Mouse (Mus musculus): ENCODE data around the gene Disp1.

The Disp1 gene

DNA sequence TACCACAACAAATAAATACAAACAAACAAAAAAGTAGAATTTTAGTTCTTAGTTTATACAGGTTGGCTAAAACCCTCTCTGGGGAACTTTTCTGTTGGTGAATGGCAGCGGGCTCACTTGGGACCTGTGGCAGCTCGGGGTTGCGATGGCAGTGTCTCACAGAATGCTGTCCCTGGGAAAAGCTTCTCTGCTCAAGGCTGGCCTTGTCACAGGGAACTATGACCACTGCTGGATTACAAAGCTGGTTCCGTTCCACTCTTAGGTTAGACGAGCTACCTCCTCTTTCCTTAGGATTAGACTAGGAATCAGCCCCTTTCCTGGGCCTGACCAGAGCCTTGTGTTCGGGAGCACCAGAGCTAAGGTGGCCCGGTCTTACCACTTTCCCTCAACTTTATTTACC, 130.1 kb downstream of the Disp1 start:
- in situ Hi-C loops (cut with MboI, MseI), result no loop called here

DNA sequence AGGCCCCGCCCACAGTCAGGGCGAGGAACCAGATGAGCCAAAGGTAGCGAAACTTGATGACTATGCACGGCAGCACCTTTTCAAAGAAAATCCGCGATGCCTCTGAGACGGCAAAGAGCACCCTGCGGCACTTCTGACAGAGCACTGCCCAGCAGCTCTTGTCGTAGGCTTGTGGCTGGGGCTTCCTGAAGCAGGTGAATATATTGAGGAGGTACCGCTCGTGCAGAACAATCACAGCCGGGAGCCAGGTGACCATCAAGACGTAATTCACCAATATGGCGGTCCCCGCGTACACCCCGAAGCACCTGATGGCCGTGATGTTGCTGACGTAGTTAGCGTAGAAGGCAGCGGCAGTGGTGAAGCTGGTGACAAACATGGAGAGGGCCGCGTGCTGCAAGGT, 132.7 kb downstream of the Disp1 start:
- in situ Hi-C loops (cut with MboI, MseI), result no loop called here

DNA sequence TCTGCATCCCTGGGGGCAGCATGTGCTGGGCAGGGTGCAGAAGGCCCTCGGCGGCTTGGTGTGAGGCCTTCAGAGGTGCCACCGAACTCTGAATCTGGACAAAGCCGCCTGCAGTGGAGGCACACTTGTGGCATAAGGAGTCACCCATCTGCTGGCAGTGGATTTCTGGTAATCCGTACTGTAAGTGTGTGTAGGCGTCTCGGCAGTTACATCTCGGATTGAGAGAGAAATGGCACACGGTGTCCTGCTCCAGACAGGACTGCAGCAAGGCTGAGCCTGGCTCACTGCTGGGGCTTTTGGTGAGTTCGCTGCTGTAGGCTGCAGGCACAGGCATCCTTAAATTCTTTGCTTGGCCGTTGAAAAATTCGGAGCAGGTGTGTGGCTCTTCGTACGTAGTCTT, 134.5 kb downstream of the Disp1 start:
- in situ Hi-C loops (cut with MboI, MseI), result no loop called here

- in situ Hi-C loops (cut with MboI, MseI), result no loop called here
Observed at GRCm38 (mm10) chr1:183084085-183085050, 137.0 kb downstream of the Disp1 start.

- in situ Hi-C loops (cut with MboI, MseI), result no loop called here
Observed at GRCm38 (mm10) chr1:183082436-183082835, 138.9 kb downstream of the Disp1 start.

DNA sequence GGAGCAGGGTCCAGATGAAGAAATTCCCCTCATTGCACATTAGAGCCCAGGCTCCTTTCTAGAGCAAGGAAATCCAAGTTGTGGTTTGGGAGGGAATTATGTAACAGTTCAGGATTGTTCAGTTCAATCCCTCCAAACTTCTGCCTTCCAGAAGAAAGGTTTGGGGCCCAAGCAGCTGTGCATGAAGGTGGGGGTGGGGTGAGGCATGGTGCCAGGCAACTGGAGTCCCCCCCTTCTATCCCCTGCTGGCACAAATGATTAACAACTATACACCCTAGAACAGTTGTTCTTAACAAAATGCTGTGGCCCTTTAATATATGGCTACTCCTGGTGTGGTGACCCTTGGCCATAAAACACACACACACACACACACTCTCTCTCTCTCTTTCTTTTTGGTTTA, 140.2 kb downstream of the Disp1 start:
- in situ Hi-C loops (cut with MboI, MseI), result no loop called here

- in situ Hi-C loops (cut with MboI, MseI), result no loop called here
Observed at GRCm38 (mm10) chr1:183075121-183075822, 146.1 kb downstream of the Disp1 start.

GRCm38 (mm10) chr1:183072263-183073050, 148.9 kb downstream of the Disp1 start:
- in situ Hi-C loops (cut with MboI, MseI), result no loop called here

DNA sequence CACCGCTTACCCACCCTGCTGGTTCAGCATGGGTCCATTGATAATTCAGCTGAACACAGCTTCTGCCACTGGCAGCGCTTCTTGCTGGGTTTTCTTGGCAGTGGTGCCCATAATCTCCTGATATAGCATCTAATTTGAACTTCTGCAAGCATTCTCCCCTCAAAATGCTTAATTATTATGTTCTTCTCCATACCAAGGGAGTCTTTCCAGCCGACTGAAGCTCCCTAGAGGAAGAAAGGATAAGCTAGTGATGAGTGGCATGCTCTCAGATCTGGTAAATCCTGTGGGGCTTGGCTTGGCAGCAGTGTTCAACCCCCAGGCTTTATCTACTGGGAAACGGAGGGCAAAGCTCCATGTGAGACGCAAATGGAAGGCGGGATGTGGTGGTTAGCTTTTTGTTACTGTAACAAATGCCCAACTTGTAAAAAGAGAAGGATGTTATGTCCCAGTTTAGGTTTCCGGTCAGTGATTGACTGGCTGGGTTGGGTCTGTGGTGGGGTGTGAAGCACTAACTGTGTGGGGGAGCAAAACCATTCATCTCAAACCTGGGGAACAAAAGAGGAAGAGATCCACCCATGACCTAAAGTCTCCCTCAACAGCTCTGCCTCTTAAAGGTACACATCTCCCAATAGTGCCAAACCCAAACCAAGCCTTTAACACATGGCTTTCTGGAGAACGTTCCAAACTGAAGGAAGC, 151.2 kb downstream of the Disp1 start:
- in situ Hi-C loops (cut with MboI, MseI), result no loop called here

GRCm38 (mm10) chr1:183067807-183068206, 153.5 kb downstream of the Disp1 start:
- in situ Hi-C loops (cut with MboI, MseI), result no loop called here

DNA sequence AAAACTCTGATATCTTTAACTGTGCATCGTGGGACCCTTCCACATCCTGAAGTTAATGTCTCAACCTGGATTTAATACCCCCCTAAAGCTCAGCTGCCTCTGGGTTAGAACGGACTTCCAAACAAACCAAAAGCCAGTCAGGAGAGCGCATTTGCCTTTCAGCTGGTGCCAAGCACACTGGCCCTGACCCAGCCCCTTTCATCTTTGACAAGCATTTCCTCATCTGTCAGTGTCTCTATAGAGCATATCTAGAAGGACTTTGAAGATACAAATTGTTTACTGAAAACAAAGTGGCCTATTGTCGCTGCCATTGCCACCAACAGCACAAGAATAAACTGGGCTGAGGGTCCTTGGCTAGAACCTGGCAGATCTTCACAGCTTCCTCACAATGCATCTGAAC, 154.3 kb downstream of the Disp1 start:
- in situ Hi-C loops (cut with MboI, MseI), result no loop called here

DNA sequence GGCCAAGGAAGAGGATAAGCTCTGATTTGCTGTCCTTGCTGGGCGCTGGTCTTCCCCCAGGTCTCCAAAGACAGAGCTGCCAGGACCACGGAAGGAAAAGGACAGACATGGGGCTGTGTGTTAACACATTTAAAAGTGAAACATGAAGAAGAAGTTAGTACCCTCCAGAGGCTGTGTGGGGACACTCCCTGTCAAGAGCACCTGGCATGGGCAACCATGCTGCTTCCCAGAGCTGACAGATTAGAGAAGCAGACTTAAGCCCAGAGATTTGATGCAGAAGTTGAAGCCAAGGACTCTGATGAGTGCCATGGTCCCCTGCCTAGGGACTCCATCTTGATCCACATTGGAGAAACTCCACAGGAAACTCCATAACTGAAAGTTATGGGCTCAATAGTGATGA, 160.7 kb downstream of the Disp1 start:
- in situ Hi-C loops (cut with MboI, MseI), result no loop called here

DNA sequence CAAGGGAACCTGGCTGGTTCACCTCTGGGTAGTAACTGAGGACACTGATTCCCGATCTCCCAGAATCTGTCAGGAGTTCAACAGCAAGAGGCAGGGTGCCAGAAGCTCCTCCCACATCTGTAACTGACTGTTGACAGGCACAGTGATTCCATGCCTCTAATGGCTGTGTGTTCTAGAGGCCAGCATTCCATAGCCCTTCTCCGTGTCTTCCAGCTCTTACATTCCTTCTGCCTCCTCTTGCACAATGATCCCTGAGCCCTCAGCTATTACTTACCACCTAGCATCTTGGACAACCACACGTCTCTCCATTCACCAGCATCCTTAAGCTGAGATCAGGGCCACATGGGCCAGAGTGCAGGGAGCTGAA, 165.1 kb downstream of the Disp1 start:
- in situ Hi-C loops (cut with MboI, MseI), result no loop called here

DNA sequence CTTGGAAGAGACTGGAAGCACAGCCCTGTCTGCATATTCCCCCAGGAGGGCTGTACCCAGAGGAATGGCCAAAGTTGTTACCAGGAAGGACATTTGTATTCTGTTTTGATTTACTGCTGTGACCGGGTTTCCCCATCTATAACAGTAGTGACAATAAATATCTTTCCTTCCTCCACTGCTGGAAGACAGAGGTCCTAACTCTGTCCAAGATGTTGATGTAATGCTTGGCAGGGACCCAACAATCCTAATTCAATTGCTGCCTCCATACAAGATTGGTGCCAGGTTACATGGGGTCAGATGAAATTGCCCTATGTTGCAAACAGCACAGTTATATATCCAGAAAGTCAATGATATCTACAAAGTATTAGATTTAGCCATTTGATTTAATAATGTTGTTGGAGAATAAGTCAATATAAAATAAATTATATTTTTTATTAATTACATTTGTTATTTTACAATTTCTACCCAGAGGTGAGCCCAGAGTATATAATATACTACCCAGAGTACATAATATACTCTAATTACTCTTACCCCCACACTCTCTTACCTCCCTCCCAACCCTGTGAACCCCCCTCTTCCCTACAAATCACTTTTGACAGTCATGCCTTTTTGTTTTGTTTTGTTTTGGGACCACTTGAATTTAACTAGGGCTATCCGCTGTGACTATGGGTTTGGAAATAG, 165.6 kb downstream of the Disp1 start:
- in situ Hi-C loops (cut with MboI, MseI), result no loop called here

DNA sequence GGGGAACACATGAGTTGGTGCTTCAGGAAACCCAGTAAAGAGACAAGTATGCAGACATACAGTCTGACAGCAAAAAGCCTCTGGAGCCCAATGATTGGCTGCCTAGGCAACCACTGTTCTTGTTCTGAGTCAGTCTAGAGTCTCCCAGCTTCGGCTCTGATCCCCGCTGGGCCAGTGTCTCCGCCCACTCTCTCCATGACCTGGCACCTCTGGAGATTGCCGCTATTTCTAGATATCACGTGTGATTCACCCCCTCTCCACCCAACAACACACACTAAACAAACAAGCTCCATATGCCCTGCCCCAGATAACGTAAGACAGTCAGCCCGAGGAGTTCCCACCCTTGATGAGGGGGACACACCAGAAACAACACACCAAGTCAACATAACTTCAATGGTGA, 168.7 kb downstream of the Disp1 start:
- in situ Hi-C loops (cut with MboI, MseI), result no loop called here

DNA sequence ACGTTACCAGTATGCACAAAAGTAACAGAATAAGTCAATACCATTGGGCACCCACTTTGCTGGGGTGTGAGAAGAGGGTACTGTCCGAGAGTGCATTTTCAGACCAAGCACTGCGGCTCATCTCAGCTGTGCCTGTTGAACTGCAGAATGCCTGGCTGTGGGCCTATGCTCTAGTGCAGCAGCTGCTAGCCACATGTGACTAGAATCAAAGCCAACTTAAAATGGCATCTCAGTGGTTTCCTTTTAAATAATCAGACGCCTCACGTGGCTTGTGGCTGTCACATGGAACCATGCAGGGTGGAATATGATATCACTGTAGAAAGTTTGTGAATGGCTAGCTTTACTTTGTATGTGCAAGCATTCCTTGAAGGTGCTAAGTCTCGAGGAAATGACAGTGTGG, 172.0 kb downstream of the Disp1 start:
- in situ Hi-C loops (cut with MboI, MseI), result no loop called here

- in situ Hi-C loops (cut with MboI, MseI), result no loop called here
Observed at GRCm38 (mm10) chr1:183047913-183048523, 173.3 kb downstream of the Disp1 start.

DNA sequence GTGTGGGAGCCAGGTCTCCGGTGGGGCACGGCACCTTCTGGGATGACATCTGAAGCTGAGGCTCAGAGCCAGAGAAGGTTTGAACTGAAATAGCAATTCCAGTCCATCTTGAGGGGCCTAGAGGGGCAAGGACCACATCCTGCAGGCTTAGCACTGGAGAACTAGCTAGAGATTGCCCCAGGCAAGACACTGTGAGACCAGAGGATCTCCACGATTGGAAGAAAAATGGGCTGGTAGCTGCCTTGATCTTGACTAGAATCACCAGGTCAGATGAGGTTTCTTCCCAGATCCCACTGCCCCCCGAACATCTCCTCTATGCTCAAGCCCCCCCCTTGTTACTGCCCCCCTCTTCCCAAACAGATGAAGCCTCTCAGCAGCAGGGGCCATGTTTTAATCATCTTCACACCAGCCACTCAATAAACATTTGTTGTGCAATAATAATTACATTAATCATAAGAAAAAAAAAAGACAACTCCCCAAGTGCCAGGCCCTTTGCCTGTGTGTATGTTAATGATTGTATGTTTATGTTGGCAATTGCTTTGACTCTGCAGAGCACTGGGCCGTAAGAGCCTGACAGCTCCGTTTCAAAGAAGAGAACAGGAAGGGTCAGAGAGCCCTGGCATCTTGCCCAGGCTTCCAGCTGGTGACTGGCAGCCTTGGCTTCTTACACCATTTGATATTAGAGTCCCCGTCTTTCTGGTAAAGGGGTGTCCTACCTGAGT, 174.0 kb downstream of the Disp1 start:
- in situ Hi-C loops (cut with MboI, MseI), result no loop called here

- in situ Hi-C loops (cut with MboI, MseI), result no loop called here
Observed at GRCm38 (mm10) chr1:183046081-183046480, 175.2 kb downstream of the Disp1 start.

Data from T-helper 17 cell (primary cell).